Mouse (Mus musculus) liver, embryonic 16.5 days (tissue): ENCODE results near the gene Vim. TPM values are rescaled to one million over a fixed set of nuclear protein-coding genes. Genes with fewer than 3 reads are reported as not detected.
A peak's percentile ranks its signal among the peaks of the same experiment; 100 is the strongest.
"Not testable (repeated sequence)": the region's sequence is repeated elsewhere in the genome, so short reads cannot be mapped to it uniquely, and the experiment has no call there.

ENCODE experiments used
- ATAC-seq: fragments of 200-750 bp; cut with Nextera tagmentation; 2 replicates; pipeline ENCODE4 v1.8.0; 2017; ENCODE audit warnings: low read depth, mild to moderate bottlenecking, moderate number of reproducible peaks, moderate library complexity
- H3K27ac ChIP-seq: fragments of 300-500 bp; sonication (generic); 2 replicates; pipeline ENCODE4 v1.5.1; 2014; ENCODE audit warnings: mild to moderate bottlenecking, low read length
- H3K27me3 ChIP-seq: fragments of 300-500 bp; sonication (generic); 2 replicates; pipeline ENCODE4 v1.6.1; 2014; ENCODE audit warnings: low read depth, low read length, mixed read lengths; ENCODE audit not compliant: control insufficient read depth, insufficient read depth
- H3K36me3 ChIP-seq: fragments of 300-500 bp; sonication (generic); 2 replicates; pipeline ENCODE4 v1.6.1; 2014; ENCODE audit warnings: mild to moderate bottlenecking; ENCODE audit not compliant: control insufficient read depth, insufficient read depth
- H3K4me1 ChIP-seq: fragments of 300-500 bp; sonication (generic); 2 replicates; pipeline ENCODE4 v1.6.1; 2014; ENCODE audit warnings: low read depth, low read length, mixed read lengths; ENCODE audit not compliant: control insufficient read depth
- H3K4me2 ChIP-seq: fragments of 300-500 bp; sonication (generic); 2 replicates; pipeline ENCODE4 v1.6.1; 2014; ENCODE audit warnings: low read depth, low read length, mixed read lengths
- H3K4me3 ChIP-seq: fragments of 300-500 bp; sonication (generic); 2 replicates; pipeline ENCODE4 v1.5.1; 2014; ENCODE audit warnings: low read depth, mild to moderate bottlenecking, low read length
- H3K9ac ChIP-seq: fragments of 300-500 bp; sonication (generic); 2 replicates; pipeline ENCODE4 v1.6.1; 2014; ENCODE audit warnings: low read depth, low read length
- H3K9me3 ChIP-seq: fragments of 300-500 bp; sonication (generic); replicated peaks from 2 replicates; pipeline ENCODE4 v1.6.1; 2016; ENCODE audit warnings: low read length; ENCODE audit not compliant: control insufficient read depth
- WGBS: fragments of 180-500 bp; shearing (Covaris S2); extraction: QIAGEN DNeasy Blood & Tissue Kit; methylation state at CpG from one replicate; pipeline ENCODE4 v1.1.7; 2014; ENCODE audit not compliant: insufficient replicate concordance; 5-methylcytosine and 5-hydroxymethylcytosine counted together
- polyA plus RNA-seq: library from polyadenylated mRNA; unstranded; fragments of >200 nt; fragmentation: Nextera tagmentation; extraction: Ambion mirVana; gene quantifications from 2 replicates; pipeline ENCODE4 v1.2.1, GENCODE M21; 2015

Vim gene
- polyA plus RNA-seq, 1 experiment from 2014 or later: 83.2 TPM

DNA sequence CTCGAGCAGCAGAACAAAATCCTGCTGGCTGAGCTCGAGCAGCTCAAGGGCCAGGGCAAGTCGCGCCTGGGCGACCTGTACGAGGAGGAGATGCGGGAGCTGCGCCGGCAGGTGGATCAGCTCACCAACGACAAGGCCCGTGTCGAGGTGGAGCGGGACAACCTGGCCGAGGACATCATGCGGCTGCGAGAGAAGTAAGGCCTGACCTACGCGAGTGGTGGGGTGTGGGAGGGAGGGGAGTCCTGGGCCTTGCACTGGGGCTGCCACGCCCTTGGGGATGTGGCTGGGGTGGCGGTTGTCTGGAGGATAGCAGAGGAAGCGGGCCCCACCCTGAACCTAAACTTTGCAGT, 1.0 kb downstream of the Vim start:
- H3K4me3 ChIP-seq: peak overlapping the region; percentile 65
- peak overlapping the region; percentile 58 for H3K9ac ChIP-seq
- H3K27ac ChIP-seq: peak overlapping the region; percentile 64
- H3K36me3 ChIP-seq: no peaks in the 10 kb centered on the region
- WGBS: under 1% methylated on average over 21 of the region's 21 CpGs
- H3K4me1 ChIP-seq: peaks cover 16% of the 10 kb centered on the region
- peak overlapping the region; percentile 71 for H3K4me2 ChIP-seq
- H3K27me3 ChIP-seq: peaks cover 49% of the 10 kb centered on the region
- H3K9me3 ChIP-seq: no peaks in the 10 kb centered on the region
- ATAC-seq: peak; percentile 66

DNA sequence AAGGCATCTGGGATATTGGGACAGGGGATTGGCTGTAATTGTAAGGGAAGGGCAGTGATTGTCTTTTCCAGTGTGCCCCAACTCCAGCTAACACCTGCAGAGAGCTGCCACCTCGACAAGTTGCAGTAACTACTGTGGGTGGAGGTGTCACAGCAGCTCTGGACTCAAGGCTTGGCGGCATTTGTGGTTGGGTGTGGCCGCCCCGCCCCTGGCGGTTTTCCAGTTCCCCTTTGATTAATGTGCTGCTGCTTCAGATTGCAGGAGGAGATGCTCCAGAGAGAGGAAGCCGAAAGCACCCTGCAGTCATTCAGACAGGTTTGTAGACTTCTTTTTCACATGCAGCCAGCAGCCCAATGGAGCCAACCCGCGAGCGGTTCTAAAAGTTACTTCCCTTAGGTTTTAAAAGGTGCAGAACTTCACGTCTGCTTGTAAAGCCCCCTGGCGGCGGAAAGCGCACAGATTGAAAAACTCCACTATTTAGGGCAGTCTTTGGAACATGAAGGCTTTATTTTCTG, 1.6 kb downstream of the Vim start:
- Histone ChIP-seq H3K4me1 (peaks cover 16% of the 10 kb centered on the region), H3K9ac (peak overlapping the region; percentile 58), H3K27me3 (peaks cover 49% of the 10 kb centered on the region), H3K27ac (peak overlapping the region; percentile 64), H3K9me3 (no peaks in the 10 kb centered on the region), H3K4me2 (peak overlapping the region; percentile 71), H3K36me3 (no peaks in the 10 kb centered on the region), H3K4me3 (peak overlapping the region; percentile 65)
- peak; percentile 20; the same call in 1 of the 2 replicates for ATAC-seq
- under 1% methylated on average over 13 of the region's 13 CpGs for WGBS

DNA sequence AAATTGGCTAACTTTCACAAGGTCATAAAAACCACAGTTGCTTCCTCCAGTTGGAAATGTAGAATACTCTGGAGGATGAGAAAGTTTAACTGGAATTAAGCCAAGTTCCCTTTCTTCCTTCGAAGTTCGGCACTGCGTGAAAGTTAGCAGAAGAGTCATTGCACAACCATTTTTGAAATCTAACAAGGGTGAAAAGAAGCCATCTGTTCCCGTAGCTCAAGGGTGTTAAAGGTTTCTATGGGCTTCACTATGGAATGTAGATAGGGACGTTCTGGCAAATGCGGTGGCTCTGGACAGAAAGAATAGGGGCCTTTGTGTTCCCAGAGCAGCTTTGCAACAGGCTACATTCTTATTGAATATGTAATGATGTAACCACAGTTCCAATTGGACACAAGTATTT, 2.2 kb downstream of the Vim start:
- Histone ChIP-seq H3K9me3 (no peaks in the 10 kb centered on the region), H3K4me1 (peaks cover 16% of the 10 kb centered on the region), H3K9ac (no peak overlapping the region), H3K36me3 (no peaks in the 10 kb centered on the region), H3K4me3 (peak overlapping the region; percentile 65), H3K4me2 (peak overlapping the region; percentile 71), H3K27me3 (peaks cover 48% of the 10 kb centered on the region), H3K27ac (no peak overlapping the region)
- WGBS: 40% methylated on average over 6 of the region's 6 CpGs
- ATAC-seq: no peak

GRCm38 (mm10) chr2:13577399-13577798, 3.7 kb downstream of the Vim start:
- 63% methylated on average over 1 of the region's 1 CpGs for WGBS
- ATAC-seq: no peak
- no peak overlapping the region for H3K4me3 ChIP-seq
- peaks cover 41% of the 10 kb centered on the region for H3K27me3 ChIP-seq
- no peak overlapping the region for H3K27ac ChIP-seq
- no peaks in the 10 kb centered on the region for H3K36me3 ChIP-seq
- peaks cover 16% of the 10 kb centered on the region for H3K4me1 ChIP-seq
- H3K9ac ChIP-seq: no peak overlapping the region
- H3K4me2 ChIP-seq: no peak overlapping the region
- H3K9me3 ChIP-seq: no peaks in the 10 kb centered on the region

DNA sequence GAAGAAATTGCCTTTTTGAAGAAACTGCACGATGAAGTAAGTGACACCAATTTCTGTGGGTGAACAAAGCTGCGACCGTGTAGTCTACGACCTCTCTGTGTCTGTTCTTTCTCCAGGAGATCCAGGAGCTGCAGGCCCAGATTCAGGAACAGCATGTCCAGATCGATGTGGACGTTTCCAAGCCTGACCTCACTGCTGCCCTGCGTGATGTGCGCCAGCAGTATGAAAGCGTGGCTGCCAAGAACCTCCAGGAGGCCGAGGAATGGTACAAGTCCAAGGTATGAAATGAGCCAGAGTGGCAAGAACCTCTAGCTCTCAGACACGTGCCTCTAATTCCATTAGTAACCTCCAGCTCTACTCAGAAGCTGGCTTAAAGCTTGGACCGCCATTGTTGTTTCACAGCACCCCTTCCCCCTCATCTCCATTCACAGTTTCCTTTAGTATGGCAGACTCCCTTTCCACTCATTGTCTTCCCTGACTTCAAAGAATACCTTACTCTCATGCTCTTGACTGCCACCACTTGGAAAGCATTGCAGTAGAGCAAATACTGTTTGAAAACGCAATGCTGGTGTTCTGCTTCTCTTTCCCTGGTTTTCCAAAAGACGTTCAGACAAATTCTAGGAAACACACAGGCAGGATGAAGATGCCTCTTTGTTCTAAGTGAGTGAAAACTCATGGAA, 4.9 kb downstream of the Vim start:
- no peak for ATAC-seq
- H3K4me3 ChIP-seq: no peak overlapping the region
- no peaks in the 10 kb centered on the region for H3K36me3 ChIP-seq
- peaks cover 16% of the 10 kb centered on the region for H3K4me1 ChIP-seq
- no peak overlapping the region for H3K9ac ChIP-seq
- 75% methylated on average over 14 of the region's 14 CpGs for WGBS
- H3K9me3 ChIP-seq: no peaks in the 10 kb centered on the region
- no peak overlapping the region for H3K4me2 ChIP-seq
- H3K27me3 ChIP-seq: peaks cover 29% of the 10 kb centered on the region
- no peak overlapping the region for H3K27ac ChIP-seq

- H3K27ac ChIP-seq: no peak overlapping the region
- H3K9ac ChIP-seq: no peak overlapping the region
- H3K4me3 ChIP-seq: no peak overlapping the region
- ATAC-seq: no peak
- H3K4me2 ChIP-seq: no peak overlapping the region
- WGBS: 80% methylated on average over 8 of the region's 8 CpGs
- H3K4me1 ChIP-seq: peaks cover 11% of the 10 kb centered on the region
- H3K27me3 ChIP-seq: peaks cover 22% of the 10 kb centered on the region
- H3K9me3 ChIP-seq: no peaks in the 10 kb centered on the region
- no peaks in the 10 kb centered on the region for H3K36me3 ChIP-seq
These were observed 5.6 kb downstream of the Vim start for GRCm38 (mm10) chr2:13579315-13579714.

- Histone ChIP-seq H3K4me3 (no peak overlapping the region), H3K36me3 (no peaks in the 10 kb centered on the region), H3K27me3 (peaks cover 16% of the 10 kb centered on the region), H3K4me1 (peaks cover 4% of the 10 kb centered on the region), H3K4me2 (no peak overlapping the region), H3K9ac (no peak overlapping the region), H3K9me3 (no peaks in the 10 kb centered on the region), H3K27ac (no peak overlapping the region)
- WGBS: 48% methylated on average over 11 of the region's 11 CpGs
- ATAC-seq: no peak
These were observed 6.3 kb downstream of the Vim start for GRCm38 (mm10) chr2:13579991-13580390.

GRCm38 (mm10) chr2:13582184-13582583, 8.5 kb downstream of the Vim start:
- no peak for ATAC-seq
- no peaks in the 10 kb centered on the region for H3K36me3 ChIP-seq
- H3K9me3 ChIP-seq: no peaks in the 10 kb centered on the region
- H3K4me3 ChIP-seq: no peak overlapping the region
- H3K27me3 ChIP-seq: no peaks in the 10 kb centered on the region; the same call in 1 of the 2 replicates
- WGBS: 52% methylated on average over 3 of the region's 3 CpGs
- H3K9ac ChIP-seq: no peak overlapping the region
- no peak overlapping the region for H3K27ac ChIP-seq
- H3K4me2 ChIP-seq: no peak overlapping the region
- H3K4me1 ChIP-seq: no peaks in the 10 kb centered on the region

DNA sequence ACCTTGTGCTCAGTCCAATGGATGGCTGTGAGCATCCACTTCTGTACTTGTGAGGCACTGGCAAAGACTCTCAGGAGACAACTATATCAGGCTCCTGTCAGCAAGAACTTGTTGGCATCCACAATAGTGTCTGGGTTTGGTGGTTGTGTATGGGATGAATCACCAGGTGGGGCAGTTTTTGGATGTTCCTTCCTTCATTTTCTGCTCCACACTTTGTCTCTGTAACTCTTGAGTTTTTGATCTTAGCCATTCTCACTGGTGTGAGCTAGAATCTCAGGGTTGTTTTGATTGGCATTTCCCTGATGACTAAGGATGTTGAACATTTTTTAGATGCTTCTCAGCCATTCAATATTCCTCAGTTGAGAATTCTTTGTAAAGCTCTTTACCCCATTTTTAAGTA, 10.0 kb downstream of the Vim start:
- H3K27ac ChIP-seq, H3K4me1 ChIP-seq, H3K9me3 ChIP-seq, H3K4me3 ChIP-seq, H3K27me3 ChIP-seq, ATAC-seq, H3K4me2 ChIP-seq, H3K36me3 ChIP-seq, H3K9ac ChIP-seq: not testable (repeated sequence)
